Mouse (Mus musculus) hindbrain, embryonic 13.5 days (tissue): Measurements from ENCODE around the gene Phospho1. TPM values are rescaled to one million over a fixed set of nuclear protein-coding genes. Genes with fewer than 3 reads are reported as not detected.
"Not testable (repeated sequence)": the region's sequence is repeated elsewhere in the genome, so short reads cannot be mapped to it uniquely, and the experiment has no call there.

Experiments used
- ATAC-seq: fragments of 200-750 bp; cut with Nextera tagmentation; 2 replicates; pipeline ENCODE4 v1.8.0; 2017; ENCODE audit warnings: moderate TSS enrichment; ENCODE audit not compliant: low FRiP score
- H3K27ac ChIP-seq: fragments of 300-500 bp; sonication (generic); 2 replicates; pipeline ENCODE4 v1.5.1; 2015; ENCODE audit warnings: inconsistent platforms, mild to moderate bottlenecking, moderate library complexity
- H3K27me3 ChIP-seq: fragments of 300-500 bp; sonication (generic); 2 replicates; pipeline ENCODE4 v1.6.1; 2015; ENCODE audit warnings: mild to moderate bottlenecking, inconsistent platforms
- H3K36me3 ChIP-seq: fragments of 300-500 bp; sonication (generic); 2 replicates; pipeline ENCODE4 v1.6.1; 2015; ENCODE audit warnings: mild to moderate bottlenecking, inconsistent platforms
- H3K4me1 ChIP-seq: fragments of 300-500 bp; sonication (generic); replicated peaks from 2 replicates; pipeline ENCODE4 v1.6.1; 2015; ENCODE audit warnings: inconsistent platforms
- H3K4me2 ChIP-seq: fragments of 300-500 bp; sonication (generic); 2 replicates; pipeline ENCODE4 v1.6.1; 2015; ENCODE audit warnings: inconsistent platforms, mild to moderate bottlenecking, moderate library complexity
- H3K4me3 ChIP-seq: fragments of 300-500 bp; sonication (generic); 2 replicates; pipeline ENCODE4 v1.5.1; 2015; ENCODE audit warnings: mild to moderate bottlenecking, inconsistent platforms
- H3K9ac ChIP-seq: fragments of 300-500 bp; sonication (generic); 2 replicates; pipeline ENCODE4 v1.6.1; 2015; ENCODE audit warnings: mild to moderate bottlenecking, inconsistent platforms
- H3K9me3 ChIP-seq: fragments of 300-500 bp; sonication (generic); 2 replicates; pipeline ENCODE4 v1.6.1; 2016; ENCODE audit warnings: inconsistent platforms
- WGBS: fragments of 180-500 bp; shearing (Covaris S2); methylation state at CpG from one replicate; pipeline ENCODE4 v1.1.7; 2015; 5-methylcytosine and 5-hydroxymethylcytosine counted together
- polyA plus RNA-seq: library from polyadenylated mRNA; unstranded; fragments of >200 nt; fragmentation: Nextera tagmentation; extraction: Ambion mirVana; gene quantifications from 2 replicates; pipeline ENCODE4 v1.2.1, GENCODE M21; 2015

The Phospho1 gene
- polyA plus RNA-seq, 1 experiment from 2014 or later, result not detected

DNA sequence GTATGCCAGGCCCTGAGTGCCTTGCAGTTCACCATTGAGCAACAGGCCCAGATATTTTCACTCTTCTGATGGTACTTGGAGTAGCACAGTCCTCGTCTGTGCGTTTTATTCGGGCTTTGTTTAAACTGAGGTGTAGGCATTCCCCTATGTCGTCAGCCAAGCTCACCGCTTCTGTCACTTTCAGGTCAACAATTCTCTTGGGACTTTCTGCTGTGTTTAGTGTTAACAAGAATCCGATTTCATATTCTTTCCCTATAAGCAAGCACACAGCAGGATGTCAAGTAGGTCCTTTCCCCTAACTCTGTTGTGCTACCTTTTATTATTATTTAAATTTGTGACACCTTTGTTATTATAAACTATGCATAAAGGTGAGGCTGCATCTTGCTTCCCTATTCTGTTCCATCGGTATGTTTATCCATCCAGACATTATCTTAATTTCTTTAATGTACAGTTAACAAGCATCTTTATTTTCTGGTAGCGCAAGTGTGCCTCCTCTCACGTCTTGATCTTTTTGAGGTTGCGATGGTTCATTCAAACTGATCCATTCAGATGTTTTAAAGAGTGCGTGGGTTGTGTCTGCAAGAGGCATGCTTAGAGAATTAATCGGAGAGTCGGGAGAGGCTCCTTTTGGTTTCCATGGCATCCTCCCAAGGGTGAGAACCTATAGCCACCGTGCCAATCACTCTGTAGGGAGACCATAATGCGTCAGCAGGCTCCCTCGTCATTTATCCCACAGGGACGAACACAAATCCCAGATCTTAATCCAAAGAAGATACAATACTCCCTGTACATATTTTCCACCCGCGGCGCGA, 33.6 kb downstream of the Phospho1 start:
- no peaks in the 10 kb centered on the region for H3K9me3 ChIP-seq
- no peaks in the 10 kb centered on the region; the same call in 1 of the 2 replicates for H3K27me3 ChIP-seq
- peak overlapping the region; percentile 74 for H3K9ac ChIP-seq
- H3K4me2 ChIP-seq, result peak overlapping the region; percentile 76
- WGBS, result 15% methylated on average over 21 of the region's 21 CpGs
- no peak for ATAC-seq
- H3K4me3 ChIP-seq, result peak overlapping the region; percentile 73
- H3K36me3 ChIP-seq, result no peaks in the 10 kb centered on the region
- peaks cover 17% of the 10 kb centered on the region for H3K4me1 ChIP-seq
- peak overlapping the region; percentile 89 for H3K27ac ChIP-seq

DNA sequence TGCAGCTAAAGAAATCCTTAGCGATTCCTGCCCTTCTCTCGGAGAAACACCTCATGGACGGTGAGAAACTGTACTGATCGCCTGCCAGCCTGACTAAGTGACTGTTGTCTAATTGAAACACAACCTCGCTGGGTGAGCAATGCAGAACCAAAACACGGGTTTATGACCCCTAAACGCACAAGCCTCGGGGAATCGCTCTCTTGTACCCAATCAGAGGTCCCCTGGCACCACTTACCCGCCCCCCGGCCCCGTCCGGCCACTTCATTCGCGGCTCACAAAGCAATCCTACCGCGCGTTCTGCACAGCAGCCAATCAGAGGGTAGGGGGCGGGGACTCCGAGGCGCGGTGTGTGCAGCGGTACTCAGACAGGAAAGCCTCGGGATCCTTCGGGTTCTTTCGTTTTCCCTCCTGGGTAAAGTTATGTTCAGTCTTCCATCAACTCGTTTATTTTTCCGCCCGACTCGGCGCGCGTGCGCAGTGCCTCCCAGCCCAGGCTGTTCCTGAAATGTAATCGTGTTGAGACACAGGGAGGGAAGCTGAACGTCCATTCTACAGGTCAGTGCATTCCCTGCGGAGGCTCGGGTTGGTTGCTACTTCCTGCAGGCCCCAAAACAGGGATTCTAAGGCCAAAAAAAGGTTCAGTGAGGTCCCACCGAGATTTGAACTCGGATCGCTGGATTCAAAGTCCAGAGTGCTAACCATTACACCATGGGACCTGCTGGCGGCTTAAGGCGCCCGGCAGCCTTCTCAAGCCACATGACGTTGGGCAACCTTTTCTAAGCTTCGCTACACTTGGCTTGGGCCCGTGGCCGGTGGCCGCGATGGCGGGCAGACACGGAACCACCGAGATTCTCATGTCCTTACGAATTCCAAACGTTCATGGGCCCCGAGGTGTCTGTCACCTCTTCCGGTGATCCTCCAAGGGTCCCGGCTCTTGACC, 34.5 kb downstream of the Phospho1 start:
- peak; percentile 99 for ATAC-seq
- H3K4me1 ChIP-seq, result peaks cover 17% of the 10 kb centered on the region
- H3K4me2 ChIP-seq, result peak overlapping the region; percentile 76
- under 1% methylated on average over 58 of the region's 58 CpGs for WGBS
- no peaks in the 10 kb centered on the region for H3K27me3 ChIP-seq
- H3K4me3 ChIP-seq, result peak overlapping the region; percentile 73
- no peaks in the 10 kb centered on the region for H3K36me3 ChIP-seq
- H3K9ac ChIP-seq, result peak overlapping the region; percentile 74
- peak overlapping the region; percentile 89 for H3K27ac ChIP-seq
- H3K9me3 ChIP-seq, result no peaks in the 10 kb centered on the region

DNA sequence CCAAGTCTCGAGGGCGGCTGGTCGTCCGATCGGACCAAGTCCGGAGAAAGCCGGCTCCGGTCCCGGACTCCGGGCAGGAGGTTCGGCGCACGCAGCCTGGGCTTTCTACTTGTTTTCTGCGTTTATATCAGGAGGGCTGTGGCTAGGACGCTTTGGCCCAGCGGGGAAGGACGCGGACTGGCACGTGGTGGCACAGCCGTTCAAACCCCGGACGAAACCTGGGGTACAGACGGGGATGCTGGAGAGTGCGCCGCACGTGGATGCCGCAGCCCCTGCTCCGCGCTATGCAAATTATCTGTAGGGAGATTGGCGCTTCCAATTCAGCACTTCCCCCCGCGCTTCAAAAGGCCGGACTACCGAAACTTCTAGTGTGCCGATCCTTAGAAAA, 35.2 kb downstream of the Phospho1 start:
- Histone ChIP-seq H3K27ac (peak overlapping the region; percentile 89), H3K9ac (peak overlapping the region; percentile 74), H3K9me3 (no peaks in the 10 kb centered on the region), H3K27me3 (no peaks in the 10 kb centered on the region), H3K4me2 (peak overlapping the region; percentile 76), H3K4me3 (peak overlapping the region; percentile 73), H3K36me3 (no peaks in the 10 kb centered on the region), H3K4me1 (peaks cover 17% of the 10 kb centered on the region)
- ATAC-seq, result peak; percentile 72
- WGBS, result under 1% methylated on average over 35 of the region's 35 CpGs

DNA sequence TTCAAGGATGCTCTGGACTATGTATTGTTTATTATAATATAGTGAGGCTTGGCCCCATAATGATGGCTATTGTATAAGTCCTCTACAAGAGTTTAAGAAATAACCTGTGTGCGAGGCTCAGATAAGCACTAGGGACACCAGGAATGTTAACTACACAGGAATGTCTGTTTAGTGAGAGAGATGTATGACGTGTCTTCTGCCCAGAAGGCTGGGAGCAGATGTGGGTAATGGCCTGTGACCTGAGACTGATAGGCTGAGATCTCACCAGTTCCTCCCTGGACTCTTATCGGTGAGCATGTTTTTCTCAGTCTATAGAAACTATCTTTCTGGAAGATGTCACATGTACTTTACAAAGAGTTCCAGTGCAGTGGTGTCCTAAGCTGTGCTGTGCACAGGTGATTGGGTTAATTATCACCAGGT, 35.8 kb downstream of the Phospho1 start:
- H3K4me3 ChIP-seq, result peak overlapping the region; percentile 73
- no peak for ATAC-seq
- no peaks in the 10 kb centered on the region for H3K36me3 ChIP-seq
- no peaks in the 10 kb centered on the region for H3K9me3 ChIP-seq
- H3K4me1 ChIP-seq, result peaks cover 17% of the 10 kb centered on the region
- H3K27ac ChIP-seq, result 0 out of 2 replicates have a peak overlapping the region, but pooled peaks have one; percentile 89
- no peaks in the 10 kb centered on the region for H3K27me3 ChIP-seq
- H3K4me2 ChIP-seq, result peak overlapping the region; percentile 76
- peak overlapping the region; percentile 74 for H3K9ac ChIP-seq
- WGBS, result 29% methylated on average over 3 of the region's 3 CpGs

DNA sequence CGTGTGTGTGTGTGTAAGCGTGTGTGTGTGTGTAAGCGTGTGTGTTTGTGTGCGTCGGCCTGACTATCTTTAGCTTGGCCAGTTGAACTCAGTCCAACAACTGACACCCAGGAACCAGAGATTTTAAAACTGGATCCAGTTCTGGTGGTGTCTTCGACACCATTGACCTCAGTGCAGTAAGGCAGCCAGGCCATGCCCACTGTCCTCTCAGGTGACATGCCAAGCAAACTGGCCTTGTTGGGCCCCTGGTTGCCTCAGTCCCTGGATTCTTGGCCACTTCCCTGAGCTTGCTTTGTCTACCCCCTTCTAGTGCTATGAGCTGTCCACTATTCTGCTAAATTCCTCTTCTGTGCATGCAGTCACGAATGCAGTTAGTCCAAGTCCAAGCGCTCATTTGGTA, 37.1 kb downstream of the Phospho1 start:
- WGBS, result 97% methylated on average over 8 of the region's 8 CpGs
- ATAC-seq, result no peak
- no peaks in the 10 kb centered on the region for H3K36me3 ChIP-seq

DNA sequence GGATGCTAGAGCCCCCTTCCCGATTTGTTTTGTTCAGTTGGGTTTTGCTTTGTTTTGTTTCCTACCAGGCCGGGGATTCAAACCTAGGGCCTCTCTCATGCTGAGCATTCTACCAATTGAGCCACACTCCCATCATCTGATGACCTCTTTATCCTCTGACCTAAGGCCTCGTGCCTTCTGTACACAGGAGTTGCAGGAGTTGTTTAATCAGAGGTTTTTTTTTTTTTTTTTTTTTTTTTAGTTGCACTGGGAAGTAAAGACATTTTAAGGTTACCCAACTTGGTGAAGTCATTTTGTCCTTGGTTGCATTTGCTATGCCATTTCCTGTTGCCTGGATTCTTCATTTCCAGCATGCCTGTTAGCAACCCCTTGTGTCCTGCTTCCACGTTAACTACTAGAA, 45.1 kb downstream of the Phospho1 start:
- Histone ChIP-seq H3K27ac (no peak overlapping the region), H3K4me1 (no peaks in the 10 kb centered on the region), H3K9ac (no peak overlapping the region), H3K27me3 (no peaks in the 10 kb centered on the region), H3K9me3 (no peaks in the 10 kb centered on the region), H3K36me3 (no peaks in the 10 kb centered on the region), H3K4me3 (no peak overlapping the region), H3K4me2 (no peak overlapping the region)
- no peak for ATAC-seq
- WGBS, result 86% methylated on average over 4 of the region's 4 CpGs

More for the DNA sequence above, 37.1 kb downstream of the Phospho1 start:
- H3K27me3 ChIP-seq, result no peaks in the 10 kb centered on the region
- H3K27ac ChIP-seq, result no peak overlapping the region
- H3K4me3 ChIP-seq, result no peak overlapping the region
- H3K4me1 ChIP-seq, result peaks cover 17% of the 10 kb centered on the region
- no peak overlapping the region for H3K9ac ChIP-seq
- no peak overlapping the region for H3K4me2 ChIP-seq
- no peaks in the 10 kb centered on the region for H3K9me3 ChIP-seq

DNA sequence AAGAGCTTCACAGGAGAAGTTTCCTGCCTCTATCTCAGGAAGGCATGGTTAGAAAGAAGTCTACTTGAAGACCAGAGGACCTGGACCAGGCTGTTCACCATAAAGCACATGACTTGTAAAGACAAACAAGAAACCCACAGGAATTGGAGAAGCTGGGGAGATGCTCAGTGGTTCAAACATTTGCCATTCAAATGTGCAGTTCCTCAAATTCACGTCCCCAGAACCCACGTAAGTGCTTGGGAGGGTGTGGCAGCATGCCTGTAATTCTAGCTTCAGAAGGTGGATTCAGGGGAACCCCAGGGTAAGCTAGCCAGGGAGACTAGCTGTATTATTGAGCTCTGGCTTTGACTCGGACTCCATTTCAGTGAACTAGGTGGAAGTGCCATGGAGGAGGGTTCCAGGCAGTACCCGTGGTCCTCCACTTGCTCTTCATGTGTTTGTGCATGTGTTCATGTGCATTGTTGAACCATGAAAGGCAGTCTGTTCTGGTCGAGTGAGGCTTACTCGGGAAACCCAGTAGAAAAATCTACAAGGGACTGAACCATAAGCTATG, 45.7 kb downstream of the Phospho1 start:
- no peak overlapping the region for H3K9ac ChIP-seq
- no peaks in the 10 kb centered on the region for H3K9me3 ChIP-seq
- no peak overlapping the region for H3K27ac ChIP-seq
- ATAC-seq, result no peak
- WGBS, result 73% methylated on average over 6 of the region's 6 CpGs
- H3K4me1 ChIP-seq, result no peaks in the 10 kb centered on the region
- H3K36me3 ChIP-seq, result no peaks in the 10 kb centered on the region
- no peak overlapping the region for H3K4me3 ChIP-seq
- 0 out of 2 replicates have a peak, but pooled peaks cover under 1% of the 10 kb centered on the region for H3K27me3 ChIP-seq
- no peak overlapping the region for H3K4me2 ChIP-seq

DNA sequence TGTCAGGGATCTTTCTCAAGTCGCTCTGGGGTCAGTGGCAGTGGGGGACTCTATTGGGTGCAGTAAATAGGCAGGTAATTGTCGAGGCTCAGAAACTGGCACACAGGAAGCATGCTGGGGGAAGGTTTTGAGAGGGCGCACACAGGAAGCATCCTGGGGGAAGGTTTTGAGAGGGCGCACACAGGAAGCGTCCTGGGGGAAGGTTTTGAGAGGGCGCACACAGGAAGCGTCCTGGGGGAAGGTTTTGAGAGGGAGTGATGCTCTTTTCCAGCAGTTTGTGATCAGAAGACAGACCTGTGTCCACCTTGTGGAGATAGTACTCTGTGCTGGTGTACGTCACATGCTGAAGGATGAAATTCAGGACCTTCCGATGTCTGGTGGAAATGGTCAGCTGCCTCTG, 51.5 kb downstream of the Phospho1 start:
- ATAC-seq, result no peak
- H3K4me3 ChIP-seq, result peak overlapping the region; percentile 10; the same call in 1 of the 2 replicates
- no peaks in the 10 kb centered on the region for H3K9me3 ChIP-seq
- H3K9ac ChIP-seq, result 0 out of 2 replicates have a peak overlapping the region, but pooled peaks have one; percentile 19
- 0 out of 2 replicates have a peak, but pooled peaks cover 6% of the 10 kb centered on the region for H3K27me3 ChIP-seq
- 28% methylated on average over 9 of the region's 9 CpGs for WGBS
- H3K27ac ChIP-seq, result no peak overlapping the region
- H3K4me1 ChIP-seq, result no peaks in the 10 kb centered on the region
- no peaks in the 10 kb centered on the region for H3K36me3 ChIP-seq
- peak overlapping the region; percentile 31 for H3K4me2 ChIP-seq

DNA sequence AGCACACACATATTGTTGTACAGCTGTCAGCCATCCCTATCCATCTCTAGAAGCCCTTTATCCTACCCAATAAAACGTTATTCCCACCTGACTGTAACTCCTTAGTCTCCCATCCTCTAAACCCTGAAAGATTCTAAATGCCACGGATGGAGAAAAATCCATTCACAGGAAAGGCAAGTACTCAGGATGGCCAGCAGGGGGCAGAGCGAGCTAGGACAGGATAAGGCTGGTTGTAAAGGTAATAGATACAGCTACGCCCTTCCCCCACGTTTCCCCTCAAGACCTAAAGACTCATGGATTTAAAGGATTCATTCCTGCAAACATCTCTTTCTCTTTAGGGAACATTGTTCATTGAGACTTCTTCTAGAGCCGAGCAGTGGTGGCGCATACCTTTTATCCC, 52.0 kb downstream of the Phospho1 start:
- no peaks in the 10 kb centered on the region for H3K4me1 ChIP-seq
- ATAC-seq, result no peak
- peaks cover 9% of the 10 kb centered on the region; the same call in 1 of the 2 replicates for H3K27me3 ChIP-seq
- peak overlapping the region; percentile 10; the same call in 1 of the 2 replicates for H3K4me3 ChIP-seq
- H3K9ac ChIP-seq, result 0 out of 2 replicates have a peak overlapping the region, but pooled peaks have one; percentile 19
- 22% methylated on average over 7 of the region's 7 CpGs for WGBS
- H3K9me3 ChIP-seq, result no peaks in the 10 kb centered on the region
- H3K36me3 ChIP-seq, result no peaks in the 10 kb centered on the region
- no peak overlapping the region for H3K27ac ChIP-seq
- H3K4me2 ChIP-seq, result peak overlapping the region; percentile 31

DNA sequence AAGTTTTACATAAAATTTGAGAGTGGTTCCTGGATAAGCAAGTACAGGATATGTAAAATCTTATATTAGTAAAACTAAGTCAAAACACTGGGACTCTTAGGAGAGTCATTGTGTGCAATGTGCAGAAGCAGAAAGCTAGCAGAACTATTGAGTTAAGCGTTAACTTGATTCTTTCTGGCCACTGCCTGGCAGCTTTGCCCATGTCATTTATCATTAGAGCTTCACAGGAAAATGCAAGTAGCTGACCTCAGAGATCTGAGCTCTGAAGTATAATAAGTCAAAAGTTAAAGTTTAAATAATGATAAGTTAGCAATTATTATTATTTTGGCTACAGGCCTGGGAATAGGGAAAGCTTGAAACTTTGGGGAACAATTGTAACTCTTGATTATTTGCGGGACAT, 55.6 kb downstream of the Phospho1 start:
- H3K27me3 ChIP-seq, result peaks cover 13% of the 10 kb centered on the region; the same call in 1 of the 2 replicates
- not testable (repeated sequence) for H3K36me3 ChIP-seq, H3K4me2 ChIP-seq, H3K9me3 ChIP-seq, H3K4me3 ChIP-seq, H3K4me1 ChIP-seq, H3K27ac ChIP-seq, ATAC-seq, H3K9ac ChIP-seq
- 60% methylated on average over 2 of the region's 2 CpGs for WGBS
